Mouse (Mus musculus): ENCODE measurements around the gene Tmod1.

- TF ChIP-seq POLR2A (IDR thresholded peaks at IDR 0.05; ENCODE audit: borderline replicate concordance, control insufficient read depth, low read depth, low read length) (no peak), CTCF (IDR thresholded peaks at IDR 0.05; ENCODE audit: control insufficient read depth, insufficient read depth, low read length) (no peak)
Observed at GRCm38 (mm10) chr4:46097591-46097990, 58.9 kb downstream of the Tmod1 start.

All from bone marrow, adult 2 months (tissue).